In genomic region chr13:63281206-63281605, GRCm38 (mm10) we compare ENCODE assay signal across 18 mouse cellular contexts.
DNase-seq lines count a peak whose midpoint lies in the region; ATAC-seq and TF ChIP-seq lines count a peak whose summit lies in the region.
"Had no signal": no experiment of that assay in that cellular context is flagged by ENCODE, and none has a peak within 500 bp of the region (broad histone marks: within the 10 kb centered on the region; RNA-seq: fewer than 3 reads in every experiment).

No protein-coding gene starts in this region.

- H3K27ac ChIP-seq in forebrain, embryonic 10.5 days = 0 out of 2 replicates have a peak overlapping the region, but pooled peaks have one; percentile 48
- no peak overlapping the region for H3K27ac ChIP-seq in forebrain, embryonic 11.5 days (ENCODE audit: low read depth, low read length)
- no peak overlapping the region; the same call in 1 of the 2 replicates for H3K27ac ChIP-seq in kidney, postnatal 0 days
- peak overlapping the region; percentile 80 for H3K27ac ChIP-seq in limb, embryonic 13.5 days
- H3K27ac ChIP-seq: macrophage; midbrain, embryonic 15.5 days had no signal

- peaks cover 54% of the 10 kb centered on the region for H3K4me1 ChIP-seq in forebrain, embryonic 10.5 days
- peaks cover 12% of the 10 kb centered on the region for H3K4me1 ChIP-seq in forebrain, embryonic 11.5 days (replicated peaks; ENCODE audit: control insufficient read depth, insufficient read depth, low read length)
- peaks cover 44% of the 10 kb centered on the region for H3K4me1 ChIP-seq in kidney, postnatal 0 days (replicated peaks; ENCODE audit: insufficient read depth, low read length)
- H3K4me1 ChIP-seq in E14TG2a.4 (replicated peaks; ENCODE audit: low read depth, low read length) = peaks cover 80% of the 10 kb centered on the region
- peaks cover 85% of the 10 kb centered on the region for H3K4me1 ChIP-seq in limb, embryonic 13.5 days

- peaks cover 23% of the 10 kb centered on the region for H3K27me3 ChIP-seq in forebrain, embryonic 10.5 days (ENCODE audit: poor library complexity, severe bottlenecking)
- H3K27me3 ChIP-seq in forebrain, embryonic 11.5 days (ENCODE audit: control insufficient read depth, insufficient read depth, low read length) = no peaks in the 10 kb centered on the region
- H3K27me3 ChIP-seq in kidney, postnatal 0 days (ENCODE audit: insufficient read depth, low read length) = no peaks in the 10 kb centered on the region
- no peaks in the 10 kb centered on the region for H3K27me3 ChIP-seq in E14TG2a.4 (ENCODE audit: insufficient read depth, low read length)
- no peaks in the 10 kb centered on the region for H3K27me3 ChIP-seq in limb, embryonic 13.5 days
- H3K27me3 ChIP-seq: midbrain, embryonic 15.5 days had no signal

- ATAC-seq in forebrain, embryonic 11.5 days (replicated peaks; ENCODE audit: low FRiP score) = no peak
- no peak for ATAC-seq in kidney, postnatal 0 days (replicated peaks; ENCODE audit: low FRiP score, low read depth)
- ATAC-seq in limb, embryonic 13.5 days (ENCODE audit: low FRiP score, low read depth) = no peak; the same call in 1 of the 2 replicates
- ATAC-seq: midbrain, embryonic 15.5 days had no signal

- no peak overlapping the region for H3K4me3 ChIP-seq in forebrain, embryonic 10.5 days
- no peak overlapping the region for H3K4me3 ChIP-seq in forebrain, embryonic 11.5 days (ENCODE audit: low read depth, low read length)
- H3K4me3 ChIP-seq in kidney, postnatal 0 days (replicated peaks; ENCODE audit: low read depth, low read length) = no peak overlapping the region
- H3K4me3 ChIP-seq in E14TG2a.4 (replicated peaks; ENCODE audit: low read length) = peak overlapping the region; percentile 53; the same call in 1 of the 2 replicates
- peak overlapping the region; percentile 21; the same call in 1 of the 2 replicates for H3K4me3 ChIP-seq in limb, embryonic 13.5 days
- H3K4me3 ChIP-seq: erythroblast, embryonic 14.5 days; hindbrain, embryonic 10.5 days; midbrain, embryonic 15.5 days had no signal

- WGBS in forebrain, embryonic 10.5 days = 91% methylated on average over 8 of the region's 8 CpGs
- 85% methylated on average over 8 of the region's 8 CpGs for WGBS in forebrain, embryonic 11.5 days
- 68% methylated on average over 8 of the region's 8 CpGs for WGBS in kidney, postnatal 0 days
- WGBS in limb, embryonic 13.5 days = 28% methylated on average over 8 of the region's 8 CpGs

- DNase-seq in forebrain, embryonic 10.5 days (ENCODE audit: extremely low spot score, low spot score) = no peak
- DNase-seq in forebrain, embryonic 11.5 days (ENCODE audit: low spot score) = no peak
- DNase-seq in kidney, postnatal 0 days (ENCODE audit: low spot score) = no peak
- no peak for DNase-seq in kidney, adult 8-10 months
- no peak for DNase-seq in frontal cortex, postnatal 36 days (ENCODE audit: low spot score in 2 of 2)
- DNase-seq in cerebellum, postnatal 4 days (ENCODE audit: low spot score in 2 of 2) = no peak
- DNase-seq: adrenal gland, postnatal 10 days; cerebellum, postnatal 25 days; heart, adult 11 months; kidney, postnatal 10 days; liver; right cerebral cortex, postnatal 25 days had no signal

- no peak overlapping the region for H3K4me2 ChIP-seq in forebrain, embryonic 11.5 days (ENCODE audit: low read depth, low read length, severe bottlenecking)
- H3K4me2 ChIP-seq in kidney, postnatal 0 days (ENCODE audit: low read length) = 0 out of 2 replicates have a peak overlapping the region, but pooled peaks have one; percentile 59
- H3K4me2 ChIP-seq in limb, embryonic 13.5 days (replicated peaks) = peak overlapping the region; percentile 70
- H3K4me2 ChIP-seq: midbrain, embryonic 15.5 days had no signal

- no peak for TF ChIP-seq CTCF in kidney, postnatal 0 days (IDR thresholded peaks at IDR 0.05; ENCODE audit: low read depth)
- no peak for TF ChIP-seq CTCF in E14TG2a.4 (conservative IDR thresholded peaks at IDR 0.05; ENCODE audit: low read length)

- H3K36me3 ChIP-seq in forebrain, embryonic 10.5 days (replicated peaks) = peaks cover 35% of the 10 kb centered on the region
- no peaks in the 10 kb centered on the region; the same call in 1 of the 2 replicates for H3K36me3 ChIP-seq in forebrain, embryonic 11.5 days (ENCODE audit: control insufficient read depth, insufficient read depth, low read length)
- H3K36me3 ChIP-seq in kidney, postnatal 0 days (ENCODE audit: insufficient read depth, low read length) = peaks cover 11% of the 10 kb centered on the region
- H3K36me3 ChIP-seq in E14TG2a.4 (ENCODE audit: insufficient read depth, low read length) = peaks cover 64% of the 10 kb centered on the region
- peaks cover 46% of the 10 kb centered on the region for H3K36me3 ChIP-seq in limb, embryonic 13.5 days
- H3K36me3 ChIP-seq: midbrain, embryonic 15.5 days had no signal

- H3K9me3 ChIP-seq in forebrain, embryonic 10.5 days = no peaks in the 10 kb centered on the region
- H3K9me3 ChIP-seq in forebrain, embryonic 11.5 days (ENCODE audit: control insufficient read depth, low read length) = no peaks in the 10 kb centered on the region
- H3K9me3 ChIP-seq in kidney, postnatal 0 days (replicated peaks; ENCODE audit: low read length) = no peaks in the 10 kb centered on the region
- no peaks in the 10 kb centered on the region for H3K9me3 ChIP-seq in E14TG2a.4 (ENCODE audit: low read length)
- no peaks in the 10 kb centered on the region for H3K9me3 ChIP-seq in limb, embryonic 13.5 days
- H3K9me3 ChIP-seq: hindbrain, embryonic 10.5 days; midbrain, embryonic 15.5 days had no signal

- no peak overlapping the region for H3K9ac ChIP-seq in forebrain, embryonic 11.5 days (ENCODE audit: low read length)
- no peak overlapping the region for H3K9ac ChIP-seq in kidney, postnatal 0 days (ENCODE audit: low read depth, low read length)
- H3K9ac ChIP-seq in limb, embryonic 13.5 days = peak overlapping the region; percentile 54; the same call in 1 of the 2 replicates
- H3K9ac ChIP-seq: midbrain, embryonic 15.5 days had no signal

Comparison
In these comparisons a context has a peak if more than half of its experiments do, and no peak if none do; other contexts are left out.
1. H3K27ac ChIP-seq: peak in forebrain, embryonic 10.5 days (single experiment) and limb, embryonic 13.5 days (single experiment); none in forebrain, embryonic 11.5 days (single experiment) and kidney, postnatal 0 days (single experiment).
2. H3K4me3 ChIP-seq: peak in E14TG2a.4 (single experiment) and limb, embryonic 13.5 days (single experiment); none in forebrain, embryonic 10.5 days (single experiment), forebrain, embryonic 11.5 days (single experiment) and kidney, postnatal 0 days (single experiment).